Mouse (Mus musculus) urinary bladder, adult 2 months (tissue): ENCODE results near the gene Paxbp1. TPM values are rescaled to one million over a fixed set of nuclear protein-coding genes. Genes with fewer than 3 reads are reported as not detected.

Experiments
- DNase-seq: peaks from one replicate; pipeline ENCODE4 v3.0.0; 2022; ENCODE audit warnings: low spot score
- polyA plus RNA-seq: library from polyadenylated mRNA; depleted of rRNA; stranded (reverse); fragments of >200 nt; gene quantifications from 2 replicates; pipeline ENCODE4 v1.2.3, GENCODE M21; 2012

The Paxbp1 gene
- polyA plus RNA-seq, 1 experiment: 63.4 TPM

- DNase-seq: no peak
Measured at GRCm38 (mm10) chr16:91055150-91055549, 10.8 kb upstream of the Paxbp1 start.

- DNase-seq: no peak
Measured at GRCm38 (mm10) chr16:91053599-91053998, 9.3 kb upstream of the Paxbp1 start.

- DNase-seq: no peak
Measured at GRCm38 (mm10) chr16:91045511-91045910, 1.2 kb upstream of the Paxbp1 start.

GRCm38 (mm10) chr16:91043461-91044248 is 688 bp downstream of the Paxbp1 start:
- peak; percentile 39 for DNase-seq

- no peak for DNase-seq
Measured at GRCm38 (mm10) chr16:91042640-91043039, 1.7 kb downstream of the Paxbp1 start.

- no peak for DNase-seq
Measured at GRCm38 (mm10) chr16:91035866-91036265, 8.5 kb downstream of the Paxbp1 start.

GRCm38 (mm10) chr16:91030751-91031150 is 13.6 kb downstream of the Paxbp1 start:
- no peak for DNase-seq

- DNase-seq: no peak
Measured at GRCm38 (mm10) chr16:91029901-91030300, 14.4 kb downstream of the Paxbp1 start.

- DNase-seq: no peak
Measured at GRCm38 (mm10) chr16:91029161-91029743, 15.1 kb downstream of the Paxbp1 start.

GRCm38 (mm10) chr16:91026290-91026689 is 18.1 kb downstream of the Paxbp1 start:
- DNase-seq: no peak

GRCm38 (mm10) chr16:91023384-91023783 is 21.0 kb downstream of the Paxbp1 start:
- DNase-seq: no peak

- no peak for DNase-seq
Measured at GRCm38 (mm10) chr16:91020842-91021483, 23.4 kb downstream of the Paxbp1 start.

GRCm38 (mm10) chr16:91019476-91019875 is 24.9 kb downstream of the Paxbp1 start:
- no peak for DNase-seq

- DNase-seq: no peak
Measured at GRCm38 (mm10) chr16:91015761-91016160, 28.6 kb downstream of the Paxbp1 start.

- no peak for DNase-seq
Measured at GRCm38 (mm10) chr16:91011847-91012246, 32.5 kb downstream of the Paxbp1 start.

GRCm38 (mm10) chr16:91011021-91011683 is 33.2 kb downstream of the Paxbp1 start, which contains the start of gene Synj1:
Synj1 (minus strand) TSS chr16:91011308.
- peak; percentile 87 for DNase-seq

GRCm38 (mm10) chr16:91010581-91011020 is 33.7 kb downstream of the Paxbp1 start:
- DNase-seq: no peak

GRCm38 (mm10) chr16:91009942-91010529 is 34.3 kb downstream of the Paxbp1 start:
- DNase-seq: no peak

GRCm38 (mm10) chr16:91004915-91005538 is 39.3 kb downstream of the Paxbp1 start:
- no peak for DNase-seq

GRCm38 (mm10) chr16:91001098-91001497 is 43.2 kb downstream of the Paxbp1 start:
- no peak for DNase-seq

GRCm38 (mm10) chr16:90999827-91000226 is 44.5 kb downstream of the Paxbp1 start:
- DNase-seq: no peak
